Mouse (Mus musculus): ENCODE data around the gene Tapbp.

- TF ChIP-seq ZC3H11A (IDR thresholded peaks at IDR 0.05; ENCODE audit: borderline replicate concordance, low read depth, low read length) (no peak), HCFC1 (IDR thresholded peaks at IDR 0.05; ENCODE audit: borderline replicate concordance, insufficient read depth, low read length) (no peak)
Observed at GRCm38 (mm10) chr17:33950131-33950625, 34.5 kb downstream of the Tapbp start.
